Mouse (Mus musculus): ENCODE data around the gene Clta.

DNA sequence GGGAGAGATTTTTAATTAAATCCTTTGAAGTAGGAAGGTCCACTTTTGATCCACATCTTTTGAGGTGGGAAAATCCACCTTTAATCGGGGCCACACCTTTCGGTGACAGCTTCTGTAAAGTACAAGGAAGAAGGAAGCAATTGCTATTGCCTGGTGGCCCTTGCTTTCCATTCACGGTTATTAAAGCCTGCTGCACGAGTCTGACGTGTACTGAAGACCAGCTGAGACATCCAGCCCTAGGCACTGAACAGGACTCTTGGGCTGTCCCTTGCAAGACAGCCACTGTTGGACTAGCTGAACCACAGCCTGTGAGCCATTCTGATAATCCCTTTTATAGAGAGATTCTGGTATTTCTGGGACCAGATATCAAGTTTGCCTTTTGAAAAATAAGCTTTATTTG, 32.2 kb downstream of the Clta start:
- TF ChIP-seq GATA1 (IDR thresholded peaks at IDR 0.05; ENCODE audit: low read length) = no peak
- TF ChIP-seq TAL1 (IDR thresholded peaks at IDR 0.05; ENCODE audit: low read length) = no peak

Measured in erythroblast, embryonic 14.5 days (primary cell).